Mouse (Mus musculus): ENCODE data around the gene Mgat5. TPM values are rescaled to one million over a fixed set of nuclear protein-coding genes. Genes with fewer than 3 reads are reported as not detected.

The Mgat5 gene
- polyA plus RNA-seq, 1 experiment = 3.6 TPM

DNA sequence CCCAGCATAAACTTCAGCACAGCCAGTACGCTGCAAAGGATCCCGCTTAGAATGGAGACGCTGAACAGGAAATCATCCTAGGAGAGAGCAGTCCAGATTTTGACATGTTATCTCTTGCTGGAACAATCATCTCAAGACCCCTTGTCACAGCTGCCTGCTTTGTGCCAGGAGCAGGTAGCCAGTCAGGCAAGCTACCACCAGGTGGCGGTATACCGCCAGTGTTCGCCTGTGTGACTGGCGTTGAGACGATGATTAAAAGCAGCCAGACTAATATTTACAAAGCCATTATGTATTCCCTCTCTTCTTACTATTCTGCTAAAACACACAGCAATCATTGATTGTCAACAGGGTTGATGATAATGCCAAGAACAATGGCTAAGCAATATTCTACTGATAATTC lies 295.4 kb downstream of the Mgat5 start:
- H3K79me2 ChIP-seq (ENCODE audit: control insufficient read depth, insufficient read depth) = no peaks in the 10 kb centered on the region
- no peaks in the 10 kb centered on the region for H3K79me3 ChIP-seq (ENCODE audit: low read depth)
- no peak overlapping the region for H3K4me3 ChIP-seq (ENCODE audit: insufficient read depth, poor library complexity, severe bottlenecking)
- no peaks in the 10 kb centered on the region for H3K36me3 ChIP-seq (ENCODE audit: control insufficient read depth, insufficient read depth)
- H3K27me3 ChIP-seq (ENCODE audit: control insufficient read depth, insufficient read depth, insufficient read length) = no peaks in the 10 kb centered on the region
- no peak overlapping the region for H3ac ChIP-seq (ENCODE audit: control insufficient read depth, insufficient read length, low read depth)
- TF ChIP-seq MAX (IDR thresholded peaks at IDR 0.05) = no peak
- TF ChIP-seq MYOG (IDR thresholded peaks at IDR 0.05; ENCODE audit: control insufficient read depth, extremely low read depth, insufficient read length) = no peak
- no peak for TF ChIP-seq FOSL1 (IDR thresholded peaks at IDR 0.05; ENCODE audit: insufficient read depth, low read length, poor library complexity, severe bottlenecking)
- TF ChIP-seq MYOD1 (IDR thresholded peaks at IDR 0.05; ENCODE audit: control insufficient read depth, insufficient read length, low read depth) = no peak
- peak; percentile 67 for TF ChIP-seq CTCF (IDR thresholded peaks at IDR 0.05; ENCODE audit: control insufficient read depth, insufficient read depth, insufficient read length)

DNA sequence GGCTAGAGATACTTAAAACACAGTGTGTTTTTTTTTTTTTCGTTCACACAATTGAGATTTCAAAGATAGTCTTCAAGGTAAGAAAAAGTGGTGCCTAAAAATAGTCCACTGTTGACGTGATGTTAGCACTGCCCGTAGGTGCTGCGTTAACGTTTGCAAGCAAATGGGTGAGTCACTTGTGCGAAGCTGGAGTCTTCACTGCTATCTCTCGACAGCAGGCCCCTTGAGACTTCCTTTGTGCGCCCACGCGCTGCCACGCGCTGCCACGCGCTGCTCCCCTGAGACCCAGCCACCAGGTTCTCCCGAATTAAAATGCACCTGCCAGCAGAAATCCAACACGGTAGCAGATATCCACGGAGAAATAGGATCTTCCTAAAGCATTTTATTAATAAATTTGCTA lies 295.9 kb downstream of the Mgat5 start:
- Histone ChIP-seq H3K36me3 (ENCODE audit: control insufficient read depth, insufficient read depth) (no peaks in the 10 kb centered on the region), H3K4me3 (ENCODE audit: insufficient read depth, poor library complexity, severe bottlenecking) (no peak overlapping the region), H3ac (ENCODE audit: control insufficient read depth, insufficient read length, low read depth) (no peak overlapping the region), H3K79me3 (ENCODE audit: low read depth) (no peaks in the 10 kb centered on the region), H3K27me3 (ENCODE audit: control insufficient read depth, insufficient read depth, insufficient read length) (no peaks in the 10 kb centered on the region), H3K79me2 (ENCODE audit: control insufficient read depth, insufficient read depth) (no peaks in the 10 kb centered on the region)
- TF ChIP-seq FOSL1 (IDR thresholded peaks at IDR 0.05; ENCODE audit: insufficient read depth, low read length, poor library complexity, severe bottlenecking) = no peak
- TF ChIP-seq CTCF (IDR thresholded peaks at IDR 0.05; ENCODE audit: control insufficient read depth, insufficient read depth, insufficient read length) = no peak
- no peak for TF ChIP-seq USF1 (IDR thresholded peaks at IDR 0.05; ENCODE audit: low read depth)
- no peak for TF ChIP-seq CEBPB (IDR thresholded peaks at IDR 0.05; ENCODE audit: low read depth)
- no peak for TF ChIP-seq MYOD1 (IDR thresholded peaks at IDR 0.05; ENCODE audit: control insufficient read depth, insufficient read length, low read depth)
- no peak for TF ChIP-seq MYOG (IDR thresholded peaks at IDR 0.05; ENCODE audit: control insufficient read depth, extremely low read depth, insufficient read length)
- TF ChIP-seq MAX (IDR thresholded peaks at IDR 0.05) = no peak

DNA sequence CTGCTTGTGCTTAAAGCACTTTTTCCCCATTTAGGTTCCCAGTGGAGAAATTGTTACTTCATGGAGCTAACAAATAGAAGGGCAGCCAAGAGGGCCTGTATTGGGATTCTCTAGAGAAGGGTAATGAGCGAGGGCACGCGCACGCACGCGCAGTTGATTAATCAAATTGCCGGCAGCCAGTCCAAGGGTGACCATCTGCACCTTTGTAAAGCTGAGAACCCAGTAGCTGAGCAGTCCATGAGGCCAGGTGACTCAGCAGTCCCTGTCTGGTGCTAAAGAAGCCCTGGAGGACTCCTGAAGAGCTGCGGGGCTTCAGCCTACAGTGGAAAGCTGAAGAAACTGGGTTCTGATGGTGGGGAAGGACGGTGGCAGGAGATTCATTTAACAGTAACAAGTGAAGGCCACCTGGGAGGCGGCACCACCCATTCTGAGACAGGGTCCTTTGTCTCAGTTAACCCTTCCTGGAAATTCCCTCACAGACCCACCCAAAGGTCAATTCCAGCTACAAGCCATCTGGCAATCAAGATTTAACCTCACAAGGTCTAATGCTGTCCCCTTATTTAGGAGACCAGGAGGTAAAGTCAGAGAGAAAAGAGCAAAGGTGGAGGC lies 302.3 kb downstream of the Mgat5 start:
- H3K79me3 ChIP-seq (ENCODE audit: low read depth) = no peaks in the 10 kb centered on the region
- no peak for TF ChIP-seq MYOG (IDR thresholded peaks at IDR 0.05; ENCODE audit: control insufficient read depth, extremely low read depth, insufficient read length)
- no peak for TF ChIP-seq CTCF (IDR thresholded peaks at IDR 0.05; ENCODE audit: control insufficient read depth, insufficient read depth, insufficient read length)
- TF ChIP-seq CEBPB (IDR thresholded peaks at IDR 0.05; ENCODE audit: low read depth) = no peak
- no peak for TF ChIP-seq FOSL1 (IDR thresholded peaks at IDR 0.05; ENCODE audit: insufficient read depth, low read length, poor library complexity, severe bottlenecking)
- TF ChIP-seq USF1 (IDR thresholded peaks at IDR 0.05; ENCODE audit: low read depth) = no peak
- no peak for TF ChIP-seq MAX (IDR thresholded peaks at IDR 0.05)
- TF ChIP-seq MYOD1 (IDR thresholded peaks at IDR 0.05; ENCODE audit: control insufficient read depth, insufficient read length, low read depth) = no peak

DNA sequence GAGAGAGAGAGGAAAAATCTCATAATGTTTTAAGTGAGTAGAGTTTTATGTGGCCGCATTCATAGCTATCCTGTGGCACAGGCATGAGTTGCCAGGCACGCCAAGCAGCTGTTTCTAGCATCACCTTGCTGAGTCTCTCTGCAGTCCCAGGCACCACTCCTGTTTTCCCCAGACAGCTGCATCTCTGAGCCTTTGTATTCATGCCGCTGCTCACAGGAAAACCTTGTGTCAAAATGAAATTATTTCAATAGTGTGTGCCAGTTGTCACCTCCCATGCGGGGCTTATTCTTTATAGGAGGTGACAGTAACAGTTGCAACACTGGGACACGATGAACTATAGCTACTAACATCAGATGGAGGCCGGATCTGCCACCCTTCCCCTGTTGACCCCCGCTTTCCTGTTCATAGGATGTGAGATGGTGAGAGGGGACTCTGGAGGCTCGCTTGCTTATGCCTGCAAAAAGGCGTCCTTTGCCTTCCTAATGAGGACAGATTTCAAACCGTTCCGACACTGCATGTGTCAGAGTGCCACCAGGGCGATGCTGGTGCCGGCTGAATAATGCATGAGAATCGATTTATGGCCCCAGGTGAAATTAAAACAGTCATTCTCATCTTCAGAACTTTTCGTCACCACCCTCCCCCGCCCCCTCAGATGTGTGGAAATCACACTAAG lies 303.4 kb downstream of the Mgat5 start:
- Histone ChIP-seq H3K79me2 (ENCODE audit: control insufficient read depth, insufficient read depth) (no peaks in the 10 kb centered on the region), H3K79me3 (ENCODE audit: low read depth) (no peaks in the 10 kb centered on the region), H3K27me3 (ENCODE audit: control insufficient read depth, insufficient read depth, insufficient read length) (peaks cover 16% of the 10 kb centered on the region), H3ac (ENCODE audit: control insufficient read depth, insufficient read length, low read depth) (no peak overlapping the region), H3K4me3 (ENCODE audit: insufficient read depth, poor library complexity, severe bottlenecking) (no peak overlapping the region), H3K36me3 (ENCODE audit: control insufficient read depth, insufficient read depth) (no peaks in the 10 kb centered on the region)
- no peak for TF ChIP-seq USF1 (IDR thresholded peaks at IDR 0.05; ENCODE audit: low read depth)
- no peak for TF ChIP-seq FOSL1 (IDR thresholded peaks at IDR 0.05; ENCODE audit: insufficient read depth, low read length, poor library complexity, severe bottlenecking)
- TF ChIP-seq CEBPB (IDR thresholded peaks at IDR 0.05; ENCODE audit: low read depth) = no peak
- TF ChIP-seq MAX (IDR thresholded peaks at IDR 0.05) = no peak
- TF ChIP-seq CTCF (IDR thresholded peaks at IDR 0.05; ENCODE audit: control insufficient read depth, insufficient read depth, insufficient read length) = no peak
- no peak for TF ChIP-seq MYOD1 (IDR thresholded peaks at IDR 0.05; ENCODE audit: control insufficient read depth, insufficient read length, low read depth)
- TF ChIP-seq MYOG (IDR thresholded peaks at IDR 0.05; ENCODE audit: control insufficient read depth, extremely low read depth, insufficient read length) = no peak

More for the DNA sequence above, 302.3 kb downstream of the Mgat5 start:
- H3K36me3 ChIP-seq (ENCODE audit: control insufficient read depth, insufficient read depth) = no peaks in the 10 kb centered on the region
- no peak overlapping the region for H3ac ChIP-seq (ENCODE audit: control insufficient read depth, insufficient read length, low read depth)
- H3K27me3 ChIP-seq (ENCODE audit: control insufficient read depth, insufficient read depth, insufficient read length) = peaks cover 13% of the 10 kb centered on the region
- no peaks in the 10 kb centered on the region for H3K79me2 ChIP-seq (ENCODE audit: control insufficient read depth, insufficient read depth)
- H3K4me3 ChIP-seq (ENCODE audit: insufficient read depth, poor library complexity, severe bottlenecking) = no peak overlapping the region

DNA sequence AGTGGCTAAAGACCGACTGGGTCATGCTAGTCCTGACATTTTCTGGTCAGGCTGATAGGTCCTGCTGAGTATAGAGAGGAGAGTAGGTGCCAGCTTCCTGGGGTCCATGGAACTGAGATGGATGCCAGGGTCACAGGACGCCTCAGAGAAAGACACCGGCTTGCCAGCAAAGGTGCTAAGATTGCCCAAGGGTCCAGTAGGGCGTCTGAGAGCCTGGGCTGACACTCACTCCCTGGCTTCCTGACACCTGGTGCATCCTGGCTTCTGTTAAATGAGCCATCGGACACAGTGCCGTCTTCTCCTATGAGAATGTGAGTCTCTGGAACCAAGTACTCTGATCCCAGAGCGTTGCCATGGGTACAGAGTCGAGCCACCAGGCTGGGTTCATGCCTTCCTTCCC lies 304.1 kb downstream of the Mgat5 start:
- TF ChIP-seq CEBPB (IDR thresholded peaks at IDR 0.05; ENCODE audit: low read depth) (no peak), CTCF (IDR thresholded peaks at IDR 0.05; ENCODE audit: control insufficient read depth, insufficient read depth, insufficient read length) (no peak), MAX (IDR thresholded peaks at IDR 0.05) (no peak), USF1 (IDR thresholded peaks at IDR 0.05; ENCODE audit: low read depth) (no peak), MYOG (IDR thresholded peaks at IDR 0.05; ENCODE audit: control insufficient read depth, extremely low read depth, insufficient read length) (no peak), FOSL1 (IDR thresholded peaks at IDR 0.05; ENCODE audit: insufficient read depth, low read length, poor library complexity, severe bottlenecking) (no peak), MYOD1 (IDR thresholded peaks at IDR 0.05; ENCODE audit: control insufficient read depth, insufficient read length, low read depth) (no peak)
- Histone ChIP-seq H3K4me3 (ENCODE audit: insufficient read depth, poor library complexity, severe bottlenecking) (no peak overlapping the region), H3ac (ENCODE audit: control insufficient read depth, insufficient read length, low read depth) (no peak overlapping the region), H3K27me3 (ENCODE audit: control insufficient read depth, insufficient read depth, insufficient read length) (peaks cover 16% of the 10 kb centered on the region), H3K79me3 (ENCODE audit: low read depth) (no peaks in the 10 kb centered on the region), H3K36me3 (ENCODE audit: control insufficient read depth, insufficient read depth) (no peaks in the 10 kb centered on the region), H3K79me2 (ENCODE audit: control insufficient read depth, insufficient read depth) (no peaks in the 10 kb centered on the region)
